Mouse (Mus musculus) limb, embryonic 14.5 days (tissue): ENCODE data around the gene Eef2. TPM values are rescaled to one million over a fixed set of nuclear protein-coding genes. Genes with fewer than 3 reads are reported as not detected.

Experiments used
- ATAC-seq: fragments of 200-750 bp; cut with Nextera tagmentation; 2 replicates; pipeline ENCODE4 v1.8.0; 2017; ENCODE audit warnings: low read depth, moderate number of reproducible peaks, moderate TSS enrichment; ENCODE audit not compliant: low FRiP score
- DNase-seq: peaks from one replicate; pipeline ENCODE4 v3.0.0-alpha.2; 2015; ENCODE audit warnings: low spot score
- H3K27ac ChIP-seq: fragments of 300-500 bp; sonication (generic); replicated peaks from 2 replicates; pipeline ENCODE4 v1.5.1; 2014; ENCODE audit warnings: low read depth, mild to moderate bottlenecking, low read length, moderate library complexity, mixed read lengths
- H3K27me3 ChIP-seq: fragments of 300-500 bp; sonication (generic); 2 replicates; pipeline ENCODE4 v1.6.1; 2014; ENCODE audit warnings: low read length, mixed read lengths; ENCODE audit not compliant: control insufficient read depth, insufficient read depth
- H3K36me3 ChIP-seq: fragments of 300-500 bp; sonication (generic); 2 replicates; pipeline ENCODE4 v1.6.1; 2014; ENCODE audit warnings: mild to moderate bottlenecking, low read length, moderate library complexity, mixed read lengths; ENCODE audit not compliant: control insufficient read depth, insufficient read depth
- H3K4me1 ChIP-seq: fragments of 300-500 bp; sonication (generic); 2 replicates; pipeline ENCODE4 v1.6.1; 2014; ENCODE audit warnings: antibody characterized with exemption, low read length, mixed read lengths; ENCODE audit not compliant: control insufficient read depth, insufficient read depth
- H3K4me2 ChIP-seq: fragments of 300-500 bp; sonication (generic); replicated peaks from 2 replicates; pipeline ENCODE4 v1.6.1; 2014; ENCODE audit warnings: low read depth, mild to moderate bottlenecking, low read length, moderate library complexity; ENCODE audit not compliant: severe bottlenecking
- H3K4me3 ChIP-seq: fragments of 300-500 bp; sonication (generic); replicated peaks from 2 replicates; pipeline ENCODE4 v1.5.1; 2014; ENCODE audit warnings: low read length
- H3K9ac ChIP-seq: fragments of 300-500 bp; sonication (generic); 2 replicates; pipeline ENCODE4 v1.6.1; 2014; ENCODE audit warnings: mild to moderate bottlenecking, low read depth, low read length, moderate library complexity; ENCODE audit not compliant: severe bottlenecking
- H3K9me3 ChIP-seq: fragments of 300-500 bp; sonication (generic); 2 replicates; pipeline ENCODE4 v1.6.1; 2016; ENCODE audit warnings: low read length; ENCODE audit not compliant: control insufficient read depth
- POLR2A ChIP-seq: fragments of 200-500 bp; IDR thresholded peaks from 2 replicates; pipeline ENCODE4 v1.8.0; 2012; ENCODE audit warnings: inconsistent platforms, mild to moderate bottlenecking, moderate library complexity, borderline replicate concordance; ENCODE audit not compliant: insufficient read depth, insufficient read length; ENCODE audit errors: extremely low read depth
- WGBS: fragments of 180-500 bp; shearing (Covaris S2); extraction: QIAGEN DNeasy Blood & Tissue Kit; methylation state at CpG from one replicate; pipeline ENCODE4 v1.1.7; 2014; 5-methylcytosine and 5-hydroxymethylcytosine counted together
- polyA plus RNA-seq, 2 experiments: library from polyadenylated mRNA; depleted of rRNA in 1 of 2; stranded (reverse) in 1 of 2; unstranded in 1 of 2; fragments of >200 nt; fragmentation: Nextera tagmentation in 1 of 2; extraction: Ambion mirVana in 1 of 2; gene quantifications; 2 replicates each; pipeline versions ENCODE4 v1.2.1 to v1.2.3; 2012 to 2014

Gene Eef2
- polyA plus RNA-seq, 2 experiments, result 544 to 1,329 TPM

DNA sequence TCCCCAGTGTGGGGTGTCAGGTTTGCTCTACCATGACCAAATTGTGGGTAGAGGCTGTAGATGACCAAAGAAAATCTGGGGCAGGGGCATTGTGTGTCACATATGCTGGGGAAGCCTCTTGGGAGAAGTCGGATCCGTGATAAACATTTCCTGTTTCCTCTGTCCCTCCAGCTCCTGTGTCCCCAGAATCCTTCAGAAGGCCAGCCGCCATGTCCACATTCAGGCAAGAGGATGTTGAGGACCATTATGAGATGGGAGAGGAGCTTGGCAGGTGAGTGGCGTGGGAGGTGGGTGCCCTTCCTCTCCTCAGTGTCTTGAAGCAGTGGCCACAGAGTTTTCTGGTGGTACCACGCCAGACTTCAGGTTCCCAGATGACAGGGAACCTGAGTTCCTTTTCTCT is 7.4 kb downstream of the Eef2 start, which contains the start of gene 4930442H23Rik:
Gene 4930442H23Rik, minus strand, starts transcription at position 45 of the 400 bp plus-strand sequence.
- Histone ChIP-seq H3K36me3 (peaks cover 78% of the 10 kb centered on the region), H3K27ac (peak within 1 kb of the TSS; percentile 65; the same call in 1 of the 2 replicates), H3K4me3 (peak within 1 kb of the TSS; percentile 75), H3K4me2 (peak within 1 kb of the TSS; percentile 65), H3K4me1 (peaks cover 7% of the 10 kb centered on the region), H3K9ac (peak within 1 kb of the TSS; percentile 70), H3K27me3 (no peaks in the 10 kb centered on the region), H3K9me3 (no peaks in the 10 kb centered on the region)
- no peak for TF ChIP-seq POLR2A
- 85% methylated on average over 5 of the region's 5 CpGs for WGBS
- DNase-seq (no peak), ATAC-seq (no peak)

DNA sequence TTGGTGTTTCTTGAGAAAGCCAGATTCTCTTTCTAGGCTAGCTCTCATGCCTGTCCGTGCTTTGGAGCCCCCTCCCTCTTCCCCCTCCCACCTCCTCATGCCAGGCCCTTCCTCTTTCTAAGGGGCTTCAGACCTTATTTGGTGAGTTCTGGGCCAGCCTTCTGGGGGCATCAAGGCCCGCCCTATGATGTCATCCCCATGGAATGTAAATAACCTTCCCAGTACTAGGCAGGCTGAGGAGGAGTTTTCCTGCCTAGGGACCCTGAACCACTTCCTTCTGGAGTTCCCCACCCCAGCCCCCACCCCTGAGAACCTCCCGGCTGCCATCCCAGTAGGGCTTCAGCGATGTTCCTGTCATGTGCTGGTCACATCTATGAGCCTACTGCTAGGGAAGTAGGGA is 8.3 kb downstream of the Eef2 start:
- no peak overlapping the region for H3K27ac ChIP-seq
- H3K27me3 ChIP-seq, result no peaks in the 10 kb centered on the region
- WGBS, result 44% methylated on average over 4 of the region's 4 CpGs
- H3K4me2 ChIP-seq, result no peak overlapping the region
- H3K9me3 ChIP-seq, result no peaks in the 10 kb centered on the region
- no peak for ATAC-seq
- no peak for TF ChIP-seq POLR2A
- no peak for DNase-seq
- H3K4me1 ChIP-seq, result peaks cover 7% of the 10 kb centered on the region
- no peak overlapping the region for H3K9ac ChIP-seq
- peaks cover 70% of the 10 kb centered on the region for H3K36me3 ChIP-seq
- H3K4me3 ChIP-seq, result no peak overlapping the region

DNA sequence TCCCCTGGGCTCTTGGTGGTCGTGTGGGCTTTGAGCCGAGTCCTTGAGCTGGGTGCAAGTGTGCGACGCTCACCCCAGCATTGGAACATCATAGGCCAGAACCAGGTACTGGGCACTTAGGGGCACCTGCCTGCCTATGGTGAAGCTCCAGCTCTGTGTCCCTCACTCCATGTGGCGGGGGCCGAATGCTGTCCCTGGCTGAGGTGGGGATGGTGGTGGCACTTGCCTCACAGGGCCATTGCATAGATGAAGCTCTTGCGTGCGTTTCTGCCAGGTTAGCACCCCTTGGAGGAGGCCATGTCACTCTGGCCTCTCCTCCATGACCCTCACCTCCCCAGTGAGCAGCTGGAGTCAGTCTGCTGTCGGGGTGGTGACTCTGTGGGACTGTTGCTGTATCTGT is 10.7 kb downstream of the Eef2 start:
- ATAC-seq, result no peak

DNA sequence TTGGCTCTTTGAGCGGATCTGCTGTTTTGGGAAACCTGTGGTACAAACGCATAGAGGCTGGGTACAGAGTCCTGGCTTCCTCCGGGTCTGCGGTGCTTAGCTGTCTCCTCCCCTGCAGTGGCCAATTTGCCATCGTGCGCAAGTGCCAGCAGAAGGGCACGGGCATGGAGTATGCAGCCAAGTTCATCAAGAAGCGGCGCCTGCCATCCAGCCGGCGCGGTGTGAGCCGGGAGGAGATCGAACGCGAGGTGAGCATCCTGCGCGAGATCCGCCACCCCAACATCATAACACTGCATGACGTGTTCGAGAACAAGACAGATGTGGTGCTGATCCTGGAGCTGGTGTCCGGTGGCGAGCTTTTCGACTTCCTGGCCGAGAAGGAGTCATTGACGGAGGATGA is 13.4 kb downstream of the Eef2 start:
- H3K36me3 ChIP-seq, result peaks cover 48% of the 10 kb centered on the region
- H3K4me1 ChIP-seq, result peaks cover 22% of the 10 kb centered on the region
- peaks cover 12% of the 10 kb centered on the region; the same call in 1 of the 2 replicates for H3K27me3 ChIP-seq
- no peak overlapping the region for H3K4me3 ChIP-seq
- ATAC-seq (no peak), DNase-seq (no peak)
- 79% methylated on average over 26 of the region's 26 CpGs for WGBS
- no peak overlapping the region for H3K27ac ChIP-seq
- no peak for TF ChIP-seq POLR2A
- H3K9me3 ChIP-seq, result no peaks in the 10 kb centered on the region
- H3K9ac ChIP-seq, result no peak overlapping the region
- H3K4me2 ChIP-seq, result no peak overlapping the region

More for the DNA sequence above, 10.7 kb downstream of the Eef2 start:
- Histone ChIP-seq H3K27ac (no peak overlapping the region), H3K4me3 (no peak overlapping the region), H3K36me3 (peaks cover 61% of the 10 kb centered on the region), H3K9ac (no peak overlapping the region), H3K27me3 (no peaks in the 10 kb centered on the region), H3K9me3 (no peaks in the 10 kb centered on the region), H3K4me1 (peaks cover 11% of the 10 kb centered on the region), H3K4me2 (no peak overlapping the region)
- 97% methylated on average over 9 of the region's 9 CpGs for WGBS
- TF ChIP-seq POLR2A, result no peak
- DNase-seq, result no peak

DNA sequence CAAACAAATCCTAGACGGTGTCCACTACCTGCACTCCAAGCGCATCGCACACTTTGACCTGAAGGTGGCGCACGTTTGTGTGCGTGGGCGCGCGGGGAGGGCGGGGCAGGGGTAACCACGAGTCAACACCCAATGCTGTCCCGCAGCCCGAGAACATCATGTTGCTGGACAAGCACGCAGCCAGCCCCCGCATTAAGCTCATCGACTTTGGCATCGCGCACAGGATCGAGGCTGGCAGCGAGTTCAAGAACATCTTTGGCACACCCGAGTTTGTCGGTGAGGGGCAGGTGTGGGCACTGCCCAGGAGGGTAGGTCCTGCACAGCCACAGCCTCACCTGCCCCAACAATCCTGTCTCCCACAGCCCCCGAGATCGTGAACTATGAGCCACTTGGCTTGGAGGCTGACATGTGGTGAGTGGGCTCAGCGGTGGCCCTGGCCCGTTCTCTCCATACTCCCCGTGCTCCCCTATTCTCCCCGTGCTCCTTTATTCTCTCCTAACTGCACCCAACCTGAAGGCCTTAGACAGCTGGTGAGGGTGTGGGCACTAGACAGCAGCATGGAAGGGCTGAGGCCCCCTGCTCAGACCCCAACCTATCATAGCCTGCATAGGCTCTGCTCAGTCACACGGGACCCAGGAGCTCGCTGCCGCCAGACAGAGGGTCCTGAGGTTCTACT is 13.9 kb downstream of the Eef2 start:
- WGBS, result 72% methylated on average over 31 of the region's 31 CpGs
- Histone ChIP-seq H3K27me3 (peaks cover 14% of the 10 kb centered on the region), H3K4me1 (peaks cover 22% of the 10 kb centered on the region), H3K27ac (no peak overlapping the region), H3K4me3 (no peak overlapping the region), H3K36me3 (peaks cover 42% of the 10 kb centered on the region), H3K9me3 (no peaks in the 10 kb centered on the region), H3K4me2 (no peak overlapping the region), H3K9ac (no peak overlapping the region)
- TF ChIP-seq POLR2A, result no peak
- DNase-seq (no peak), ATAC-seq (no peak)
